Mouse (Mus musculus): ENCODE measurements at regions not wholly inside any gene's neighbourhood (a gene's known extent, or its start where the extent isn't known, plus 50 kb on each side); places are given as distances from the start of the nearest gene placed in this dataset.

- Histone ChIP-seq H3K27me3 (no peaks in the 10 kb centered on the region), H3K9ac (replicated peaks) (no peak overlapping the region), H3K4me2 (replicated peaks) (no peak overlapping the region), H3K27ac (replicated peaks) (no peak overlapping the region), H3K9me3 (no peaks in the 10 kb centered on the region; the same call in 1 of the 2 replicates), H3K4me1 (peaks cover 3% of the 10 kb centered on the region; the same call in 1 of the 2 replicates), H3K36me3 (no peaks in the 10 kb centered on the region), H3K4me3 (no peak overlapping the region)
- ATAC-seq (replicated peaks), result peak; percentile 29; the same call in 1 of the 2 replicates
- WGBS, result 70% methylated on average over 2 of the region's 2 CpGs
Observed at GRCm38 (mm10) chr11:32965418-32965817, 141.0 kb upstream of the Smim23 start.

GRCm38 (mm10) chr11:32963625-32964293, 139.4 kb upstream of the Smim23 start:
- Histone ChIP-seq H3K27ac (replicated peaks) (no peak overlapping the region), H3K4me2 (replicated peaks) (no peak overlapping the region), H3K9ac (replicated peaks) (no peak overlapping the region), H3K4me3 (no peak overlapping the region), H3K9me3 (no peaks in the 10 kb centered on the region; the same call in 1 of the 2 replicates), H3K36me3 (no peaks in the 10 kb centered on the region), H3K4me1 (peaks cover 3% of the 10 kb centered on the region; the same call in 1 of the 2 replicates), H3K27me3 (no peaks in the 10 kb centered on the region)
- ATAC-seq (replicated peaks), result peak; percentile 76
- 4% methylated on average over 6 of the region's 6 CpGs for WGBS

GRCm38 (mm10) chr11:32961600-32961999, 137.2 kb upstream of the Smim23 start:
- Histone ChIP-seq H3K27me3 (no peaks in the 10 kb centered on the region), H3K36me3 (no peaks in the 10 kb centered on the region), H3K4me2 (replicated peaks) (no peak overlapping the region), H3K4me3 (no peak overlapping the region), H3K9me3 (no peaks in the 10 kb centered on the region; the same call in 1 of the 2 replicates), H3K4me1 (peaks cover 5% of the 10 kb centered on the region; the same call in 1 of the 2 replicates), H3K9ac (replicated peaks) (no peak overlapping the region), H3K27ac (replicated peaks) (no peak overlapping the region)
- no peak for ATAC-seq (replicated peaks)
- WGBS, result 81% methylated on average over 3 of the region's 3 CpGs

- Histone ChIP-seq H3K36me3 (no peaks in the 10 kb centered on the region), H3K9me3 (no peaks in the 10 kb centered on the region; the same call in 1 of the 2 replicates), H3K4me3 (no peak overlapping the region), H3K4me2 (replicated peaks) (no peak overlapping the region), H3K27ac (replicated peaks) (no peak overlapping the region), H3K4me1 (peaks cover 5% of the 10 kb centered on the region; the same call in 1 of the 2 replicates), H3K9ac (replicated peaks) (no peak overlapping the region), H3K27me3 (no peaks in the 10 kb centered on the region)
- no peak for ATAC-seq (replicated peaks)
- WGBS, result 49% methylated on average over 5 of the region's 5 CpGs
Observed at GRCm38 (mm10) chr11:32958961-32959360, 134.6 kb upstream of the Smim23 start.

GRCm38 (mm10) chr11:32956993-32957392, 132.6 kb upstream of the Smim23 start:
- Histone ChIP-seq H3K4me3 (no peak overlapping the region), H3K4me2 (replicated peaks) (no peak overlapping the region), H3K9me3 (no peaks in the 10 kb centered on the region; the same call in 1 of the 2 replicates), H3K9ac (replicated peaks) (no peak overlapping the region), H3K4me1 (peaks cover 2% of the 10 kb centered on the region; the same call in 1 of the 2 replicates), H3K27me3 (no peaks in the 10 kb centered on the region), H3K36me3 (no peaks in the 10 kb centered on the region), H3K27ac (replicated peaks) (no peak overlapping the region)
- ATAC-seq (replicated peaks), result peak; percentile 80
- 30% methylated on average over 7 of the region's 7 CpGs for WGBS

- no peaks in the 10 kb centered on the region for H3K27me3 ChIP-seq
- peaks cover 2% of the 10 kb centered on the region; the same call in 1 of the 2 replicates for H3K4me1 ChIP-seq
- no peaks in the 10 kb centered on the region for H3K9me3 ChIP-seq
- no peak overlapping the region for H3K4me3 ChIP-seq
- no peak overlapping the region for H3K4me2 ChIP-seq (replicated peaks)
- no peaks in the 10 kb centered on the region for H3K36me3 ChIP-seq
- no peak overlapping the region for H3K9ac ChIP-seq (replicated peaks)
- no peak overlapping the region for H3K27ac ChIP-seq (replicated peaks)
- no peak for ATAC-seq (replicated peaks)
Observed at GRCm38 (mm10) chr11:32952271-32952670, 127.9 kb upstream of the Smim23 start.

- H3K9ac ChIP-seq (replicated peaks), result no peak overlapping the region
- no peaks in the 10 kb centered on the region for H3K9me3 ChIP-seq
- 61% methylated on average over 4 of the region's 4 CpGs for WGBS
- no peaks in the 10 kb centered on the region for H3K27me3 ChIP-seq
- H3K4me3 ChIP-seq, result no peak overlapping the region
- ATAC-seq (replicated peaks), result no peak
- H3K4me2 ChIP-seq (replicated peaks), result no peak overlapping the region
- no peak overlapping the region for H3K27ac ChIP-seq (replicated peaks)
- no peaks in the 10 kb centered on the region for H3K36me3 ChIP-seq
- no peaks in the 10 kb centered on the region for H3K4me1 ChIP-seq
Observed at GRCm38 (mm10) chr11:32948132-32948531, 123.7 kb upstream of the Smim23 start.

GRCm38 (mm10) chr11:32946481-32947001, 122.1 kb upstream of the Smim23 start:
- no peak overlapping the region for H3K9ac ChIP-seq (replicated peaks)
- 64% methylated on average over 3 of the region's 3 CpGs for WGBS
- H3K4me2 ChIP-seq (replicated peaks), result no peak overlapping the region
- no peaks in the 10 kb centered on the region for H3K27me3 ChIP-seq
- H3K4me1 ChIP-seq, result peaks cover 6% of the 10 kb centered on the region
- no peaks in the 10 kb centered on the region for H3K36me3 ChIP-seq
- ATAC-seq (replicated peaks), result no peak
- no peaks in the 10 kb centered on the region for H3K9me3 ChIP-seq
- H3K27ac ChIP-seq (replicated peaks), result no peak overlapping the region
- no peak overlapping the region for H3K4me3 ChIP-seq

- H3K4me2 ChIP-seq (replicated peaks), result no peak overlapping the region
- ATAC-seq (replicated peaks), result no peak
- H3K4me3 ChIP-seq, result no peak overlapping the region
- H3K36me3 ChIP-seq, result no peaks in the 10 kb centered on the region
- H3K9ac ChIP-seq (replicated peaks), result no peak overlapping the region
- no peak overlapping the region for H3K27ac ChIP-seq (replicated peaks)
- no peaks in the 10 kb centered on the region for H3K9me3 ChIP-seq
- 87% methylated on average over 2 of the region's 2 CpGs for WGBS
- H3K27me3 ChIP-seq, result no peaks in the 10 kb centered on the region
- H3K4me1 ChIP-seq, result peaks cover 12% of the 10 kb centered on the region
Observed at GRCm38 (mm10) chr11:32945071-32945470, 120.7 kb upstream of the Smim23 start.

- no peak overlapping the region for H3K4me2 ChIP-seq (replicated peaks)
- H3K27ac ChIP-seq (replicated peaks), result peak overlapping the region; percentile 81
- H3K4me3 ChIP-seq, result no peak overlapping the region
- peaks cover 12% of the 10 kb centered on the region for H3K4me1 ChIP-seq
- no peaks in the 10 kb centered on the region for H3K36me3 ChIP-seq
- peak; percentile 91 for ATAC-seq (replicated peaks)
- 47% methylated on average over 5 of the region's 5 CpGs for WGBS
- H3K9me3 ChIP-seq, result no peaks in the 10 kb centered on the region
- no peaks in the 10 kb centered on the region for H3K27me3 ChIP-seq
- H3K9ac ChIP-seq (replicated peaks), result no peak overlapping the region
Observed at GRCm38 (mm10) chr11:32941331-32942009, 117.1 kb upstream of the Smim23 start.

GRCm38 (mm10) chr11:32939102-32939501, 114.7 kb upstream of the Smim23 start:
- Histone ChIP-seq H3K4me1 (peaks cover 12% of the 10 kb centered on the region), H3K36me3 (no peaks in the 10 kb centered on the region), H3K4me3 (no peak overlapping the region), H3K27ac (replicated peaks) (no peak overlapping the region), H3K4me2 (replicated peaks) (no peak overlapping the region), H3K9me3 (no peaks in the 10 kb centered on the region), H3K9ac (replicated peaks) (no peak overlapping the region), H3K27me3 (no peaks in the 10 kb centered on the region)
- 89% methylated on average over 1 of the region's 1 CpGs for WGBS
- no peak for ATAC-seq (replicated peaks)

- Histone ChIP-seq H3K27ac (replicated peaks) (no peak overlapping the region), H3K27me3 (no peaks in the 10 kb centered on the region), H3K9ac (replicated peaks) (no peak overlapping the region), H3K4me1 (peaks cover 12% of the 10 kb centered on the region), H3K36me3 (no peaks in the 10 kb centered on the region), H3K4me3 (no peak overlapping the region), H3K4me2 (replicated peaks) (no peak overlapping the region), H3K9me3 (no peaks in the 10 kb centered on the region)
- no peak for ATAC-seq (replicated peaks)
- 44% methylated on average over 1 of the region's 1 CpGs for WGBS
Observed at GRCm38 (mm10) chr11:32937167-32937566, 112.8 kb upstream of the Smim23 start.

All from forebrain, embryonic 15.5 days (tissue).